Mouse (Mus musculus): Measurements from ENCODE around the gene Gpr82.

GRCm38 (mm10) chrX:13631599-13632283, 29.4 kb upstream of the Gpr82 start, which contains the start of gene Gpr34:
- TF ChIP-seq CTCF (IDR thresholded peaks at IDR 0.05; ENCODE audit: low read depth, low read length) (no peak), POLR2A (IDR thresholded peaks at IDR 0.05; ENCODE audit: borderline replicate concordance, low read depth, low read length) (no peak)
